Mouse (Mus musculus): ENCODE data around the gene Ttc13. TPM values are rescaled to one million over a fixed set of nuclear protein-coding genes. Genes with fewer than 3 reads are reported as not detected.

Gene Ttc13
- polyA plus RNA-seq, 1 experiment from 2014 or later, result 71.1 TPM

DNA sequence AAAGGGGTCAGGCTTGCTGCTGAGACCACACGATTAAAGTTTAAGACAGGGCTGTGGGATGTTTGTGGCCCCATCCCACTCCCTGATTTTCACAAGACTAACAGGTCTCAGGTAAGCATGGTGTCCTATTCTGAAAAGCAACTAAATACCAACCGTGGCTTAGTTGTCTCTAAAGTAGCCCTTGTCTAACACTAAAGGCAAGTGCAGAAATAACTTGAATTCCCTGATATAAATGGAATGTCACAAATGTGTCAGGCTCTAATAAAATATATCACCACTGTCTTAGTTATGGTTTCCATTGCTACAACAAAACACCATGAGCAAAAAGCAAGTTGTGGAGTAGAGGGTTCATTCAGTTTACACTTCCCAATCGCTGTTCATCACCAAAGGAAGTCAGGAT, 57.4 kb downstream of the Ttc13 start:
- Histone ChIP-seq H3K4me3 (replicated peaks; ENCODE audit: low read length) (no peak overlapping the region), H3K36me3 (replicated peaks; ENCODE audit: control insufficient read depth, insufficient read depth) (no peaks in the 10 kb centered on the region), H3K4me2 (replicated peaks) (no peak overlapping the region), H3K27ac (no peak overlapping the region), H3K9me3 (ENCODE audit: control insufficient read depth, low read length) (no peaks in the 10 kb centered on the region), H3K9ac (no peak overlapping the region), H3K27me3 (ENCODE audit: control insufficient read depth, insufficient read depth, low read length) (no peaks in the 10 kb centered on the region), H3K4me1 (replicated peaks; ENCODE audit: control insufficient read depth, insufficient read depth, low read length) (peaks cover 32% of the 10 kb centered on the region)
- ATAC-seq (ENCODE audit: low FRiP score), result no peak
- no peak for DNase-seq (ENCODE audit: low spot score)
- WGBS, result 87% methylated on average over 3 of the region's 3 CpGs

DNA sequence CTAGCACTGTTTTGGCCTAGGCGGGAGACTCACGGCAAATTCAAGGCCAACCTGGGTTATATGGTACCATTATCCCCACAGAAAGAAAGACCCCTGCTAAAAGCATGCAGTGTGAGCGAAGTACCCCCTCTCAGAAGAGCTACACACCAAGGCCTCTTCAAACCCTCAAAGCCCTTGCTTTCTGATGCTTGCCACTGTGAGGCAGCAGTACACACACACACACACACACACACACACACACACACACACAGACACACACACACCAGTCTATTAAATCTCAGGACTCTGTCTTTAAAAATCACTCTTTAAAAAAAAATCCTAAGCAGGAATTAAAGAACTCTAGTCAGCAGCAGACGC, 57.9 kb downstream of the Ttc13 start:
- no peaks in the 10 kb centered on the region for H3K27me3 ChIP-seq (ENCODE audit: control insufficient read depth, insufficient read depth, low read length)
- peak overlapping the region; percentile 86 for H3K4me2 ChIP-seq (replicated peaks)
- H3K4me3 ChIP-seq (replicated peaks; ENCODE audit: low read length), result peak overlapping the region; percentile 66
- no peaks in the 10 kb centered on the region for H3K9me3 ChIP-seq (ENCODE audit: control insufficient read depth, low read length)
- peak overlapping the region; percentile 87 for H3K27ac ChIP-seq
- H3K9ac ChIP-seq, result peak overlapping the region; percentile 95
- ATAC-seq (ENCODE audit: low FRiP score) (0 out of 2 replicates have a peak, but pooled peaks have one; percentile 15), DNase-seq (ENCODE audit: low spot score) (no peak)
- peaks cover 36% of the 10 kb centered on the region for H3K4me1 ChIP-seq (replicated peaks; ENCODE audit: control insufficient read depth, insufficient read depth, low read length)
- WGBS, result 46% methylated on average over 4 of the region's 4 CpGs
- no peaks in the 10 kb centered on the region for H3K36me3 ChIP-seq (replicated peaks; ENCODE audit: control insufficient read depth, insufficient read depth)

DNA sequence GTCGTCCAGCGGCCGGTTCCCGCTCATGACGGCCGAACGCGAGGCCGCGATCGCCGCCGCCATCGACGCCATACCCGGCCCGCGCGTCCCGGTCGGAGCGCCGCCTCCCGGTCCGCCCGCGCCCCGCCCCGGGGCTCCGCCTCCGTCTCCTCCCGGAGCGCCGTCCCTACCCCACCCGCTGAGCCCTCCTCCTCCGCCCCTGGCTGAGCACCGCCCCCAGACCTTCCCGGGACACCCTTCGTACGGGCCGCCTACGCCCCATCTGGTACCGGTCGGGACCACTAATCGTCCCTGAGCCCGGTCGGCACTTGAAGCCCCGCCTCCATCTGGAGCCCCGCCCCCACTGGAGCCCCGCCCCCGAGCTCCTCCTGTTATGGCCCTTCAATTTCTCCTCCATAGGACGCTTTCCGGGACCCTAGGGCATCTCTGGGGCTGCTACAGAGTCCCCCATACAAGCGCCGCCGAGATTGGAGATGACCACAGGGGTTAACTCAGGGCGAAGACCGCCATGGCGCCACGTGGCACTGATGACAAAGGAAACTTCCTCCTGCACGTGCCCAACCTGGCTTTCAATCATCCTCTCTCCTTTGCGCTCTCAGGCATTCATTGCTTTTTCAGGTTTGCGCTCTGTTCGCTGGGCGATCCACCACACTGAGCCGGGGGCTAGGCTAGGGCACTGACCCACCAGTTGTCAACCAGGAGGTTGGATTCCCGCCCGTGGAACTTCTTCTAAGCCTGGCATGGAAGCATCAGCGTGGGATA, 58.5 kb downstream of the Ttc13 start, which contains the start of gene 2310022B05Rik:
TSS of gene 2310022B05Rik (minus strand) at position 258 of the 762 bp plus-strand sequence.
- H3K4me3 ChIP-seq (replicated peaks; ENCODE audit: low read length), result peak within 1 kb of the TSS; percentile 66
- H3K27me3 ChIP-seq (ENCODE audit: control insufficient read depth, insufficient read depth, low read length), result no peaks in the 10 kb centered on the region
- peak within 1 kb of the TSS; percentile 87 for H3K27ac ChIP-seq
- H3K4me1 ChIP-seq (replicated peaks; ENCODE audit: control insufficient read depth, insufficient read depth, low read length), result peaks cover 40% of the 10 kb centered on the region
- no peaks in the 10 kb centered on the region for H3K9me3 ChIP-seq (ENCODE audit: control insufficient read depth, low read length)
- no peaks in the 10 kb centered on the region for H3K36me3 ChIP-seq (replicated peaks; ENCODE audit: control insufficient read depth, insufficient read depth)
- under 1% methylated on average over 59 of the region's 69 CpGs for WGBS
- peak within 1 kb of the TSS; percentile 95 for H3K9ac ChIP-seq
- peak within 1 kb of the TSS; percentile 86 for H3K4me2 ChIP-seq (replicated peaks)
- ATAC-seq (ENCODE audit: low FRiP score) (peak; percentile 90), DNase-seq (ENCODE audit: low spot score) (peak; percentile 77)

DNA sequence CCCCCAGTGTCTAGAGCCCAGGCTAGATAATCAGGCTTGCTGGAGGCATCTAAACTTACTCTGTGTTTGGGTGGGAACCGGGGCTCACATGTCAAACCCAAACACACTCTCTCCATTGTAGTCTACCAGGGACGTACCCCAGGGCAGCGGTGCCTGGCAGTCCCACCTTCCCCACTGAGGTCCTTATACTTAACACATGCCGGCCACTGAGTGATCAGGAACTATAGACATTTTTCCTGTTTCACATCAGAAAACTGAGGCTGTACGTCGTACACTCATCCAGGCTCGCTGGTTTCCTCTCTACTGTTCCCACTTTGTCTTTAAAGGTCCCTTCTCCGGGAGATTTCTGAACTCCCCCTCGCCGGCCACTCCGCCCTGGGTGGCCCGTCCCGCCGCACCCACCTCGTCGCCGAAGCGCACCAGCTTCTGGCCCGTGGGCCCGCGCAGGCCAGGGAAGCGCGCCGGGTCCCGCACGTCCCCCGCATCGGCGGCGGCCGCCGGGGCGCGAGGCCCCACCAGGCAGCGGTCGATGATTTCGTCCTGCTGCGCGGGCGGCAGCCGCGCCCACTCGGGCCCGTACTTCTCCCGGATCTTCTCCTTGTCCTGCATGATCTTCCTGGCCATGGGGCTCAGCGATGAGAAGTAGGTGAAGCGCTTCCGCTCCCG, 59.2 kb downstream of the Ttc13 start:
- Histone ChIP-seq H3K27me3 (ENCODE audit: control insufficient read depth, insufficient read depth, low read length) (no peaks in the 10 kb centered on the region), H3K4me1 (replicated peaks; ENCODE audit: control insufficient read depth, insufficient read depth, low read length) (peaks cover 47% of the 10 kb centered on the region), H3K4me3 (replicated peaks; ENCODE audit: low read length) (peak overlapping the region; percentile 66), H3K27ac (peak overlapping the region; percentile 87), H3K9me3 (ENCODE audit: control insufficient read depth, low read length) (no peaks in the 10 kb centered on the region), H3K36me3 (replicated peaks; ENCODE audit: control insufficient read depth, insufficient read depth) (no peaks in the 10 kb centered on the region), H3K4me2 (replicated peaks) (peak overlapping the region; percentile 86), H3K9ac (peak overlapping the region; percentile 95)
- peak; percentile 41; the same call in 1 of the 2 replicates for ATAC-seq (ENCODE audit: low FRiP score)
- WGBS, result under 1% methylated on average over 48 of the region's 49 CpGs
- DNase-seq (ENCODE audit: low spot score), result no peak

DNA sequence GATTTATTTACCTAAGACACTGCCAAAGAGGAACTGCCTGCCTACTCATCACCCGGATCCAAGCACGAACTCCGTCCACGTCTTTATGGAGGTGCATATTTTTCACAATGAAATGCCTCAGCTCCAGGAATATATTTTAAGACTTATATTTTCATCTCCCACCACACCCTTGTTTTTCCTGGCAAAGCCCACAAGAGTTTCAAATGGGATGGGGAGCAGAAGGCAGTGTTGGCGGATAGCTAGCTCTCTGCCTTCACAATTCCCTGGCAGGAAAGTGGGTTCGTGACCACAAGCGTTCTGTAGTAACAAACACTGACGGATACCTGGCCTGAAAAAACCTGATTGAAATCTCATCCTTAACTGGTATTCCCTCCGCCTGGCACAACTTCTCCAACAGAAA, 60.0 kb downstream of the Ttc13 start:
- Histone ChIP-seq H3K4me1 (replicated peaks; ENCODE audit: control insufficient read depth, insufficient read depth, low read length) (peaks cover 48% of the 10 kb centered on the region), H3K27ac (no peak overlapping the region), H3K9me3 (ENCODE audit: control insufficient read depth, low read length) (no peaks in the 10 kb centered on the region), H3K9ac (peak overlapping the region; percentile 95), H3K4me3 (replicated peaks; ENCODE audit: low read length) (peak overlapping the region; percentile 66), H3K27me3 (ENCODE audit: control insufficient read depth, insufficient read depth, low read length) (no peaks in the 10 kb centered on the region), H3K4me2 (replicated peaks) (peak overlapping the region; percentile 86), H3K36me3 (replicated peaks; ENCODE audit: control insufficient read depth, insufficient read depth) (no peaks in the 10 kb centered on the region)
- WGBS, result 52% methylated on average over 9 of the region's 9 CpGs
- no peak for DNase-seq (ENCODE audit: low spot score)
- ATAC-seq (ENCODE audit: low FRiP score), result no peak

DNA sequence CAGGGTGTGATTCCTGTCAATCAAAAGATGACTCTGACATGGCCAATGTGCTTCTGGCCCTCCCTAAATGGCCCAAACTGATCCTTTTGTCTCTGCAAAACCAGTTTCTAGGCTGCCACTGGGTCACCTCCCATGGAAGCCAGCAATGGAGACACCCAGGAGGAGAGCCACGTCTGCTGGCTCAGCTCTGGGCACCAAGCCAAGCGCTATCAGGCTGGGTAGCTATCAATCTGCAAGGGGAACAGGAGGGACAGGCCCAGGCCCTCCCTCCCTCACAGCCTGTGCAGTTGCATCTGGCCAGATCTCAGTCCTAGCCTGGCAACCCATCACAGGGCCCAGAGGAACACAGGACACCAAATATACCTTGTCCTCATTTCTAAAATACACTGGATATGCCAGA, 63.4 kb downstream of the Ttc13 start:
- H3K27me3 ChIP-seq (ENCODE audit: control insufficient read depth, insufficient read depth, low read length), result no peaks in the 10 kb centered on the region
- 0 out of 2 replicates have a peak overlapping the region, but pooled peaks have one; percentile 9 for H3K4me2 ChIP-seq (replicated peaks)
- H3K27ac ChIP-seq, result peak overlapping the region; percentile 68
- H3K4me3 ChIP-seq (replicated peaks; ENCODE audit: low read length), result no peak overlapping the region
- H3K4me1 ChIP-seq (replicated peaks; ENCODE audit: control insufficient read depth, insufficient read depth, low read length), result peaks cover 57% of the 10 kb centered on the region
- no peak overlapping the region for H3K9ac ChIP-seq
- H3K36me3 ChIP-seq (replicated peaks; ENCODE audit: control insufficient read depth, insufficient read depth), result 0 out of 2 replicates have a peak, but pooled peaks cover 6% of the 10 kb centered on the region
- no peak for DNase-seq (ENCODE audit: low spot score)
- no peak for ATAC-seq (ENCODE audit: low FRiP score)
- WGBS, result 39% methylated on average over 2 of the region's 2 CpGs
- no peaks in the 10 kb centered on the region for H3K9me3 ChIP-seq (ENCODE audit: control insufficient read depth, low read length)

DNA sequence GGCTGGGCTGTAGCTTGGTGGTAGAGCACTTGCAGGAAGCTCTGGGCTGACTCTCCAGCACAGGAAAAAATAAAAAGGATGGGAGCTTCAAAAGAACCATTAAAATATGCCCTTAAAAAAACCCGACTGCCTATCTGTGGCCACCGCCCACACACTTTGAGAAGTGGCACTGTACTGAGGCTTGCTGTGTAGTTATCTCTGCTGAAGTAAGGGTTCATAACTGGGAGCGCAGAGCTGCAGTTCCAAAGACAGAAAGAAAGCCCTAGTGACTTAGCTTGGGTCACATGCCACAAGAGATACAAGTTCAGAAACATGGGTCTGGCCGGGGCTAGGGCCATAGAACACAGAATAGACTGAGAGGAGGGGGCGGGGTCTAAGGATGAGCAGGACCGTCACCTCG, 63.8 kb downstream of the Ttc13 start:
- Histone ChIP-seq H3K27me3 (ENCODE audit: control insufficient read depth, insufficient read depth, low read length) (no peaks in the 10 kb centered on the region), H3K27ac (peak overlapping the region; percentile 68), H3K4me1 (replicated peaks; ENCODE audit: control insufficient read depth, insufficient read depth, low read length) (peaks cover 57% of the 10 kb centered on the region), H3K9ac (no peak overlapping the region), H3K9me3 (ENCODE audit: control insufficient read depth, low read length) (no peaks in the 10 kb centered on the region), H3K4me3 (replicated peaks; ENCODE audit: low read length) (no peak overlapping the region), H3K36me3 (replicated peaks; ENCODE audit: control insufficient read depth, insufficient read depth) (0 out of 2 replicates have a peak, but pooled peaks cover 6% of the 10 kb centered on the region), H3K4me2 (replicated peaks) (0 out of 2 replicates have a peak overlapping the region, but pooled peaks have one; percentile 9)
- WGBS, result 76% methylated on average over 7 of the region's 7 CpGs
- ATAC-seq (ENCODE audit: low FRiP score), result no peak
- no peak for DNase-seq (ENCODE audit: low spot score)

DNA sequence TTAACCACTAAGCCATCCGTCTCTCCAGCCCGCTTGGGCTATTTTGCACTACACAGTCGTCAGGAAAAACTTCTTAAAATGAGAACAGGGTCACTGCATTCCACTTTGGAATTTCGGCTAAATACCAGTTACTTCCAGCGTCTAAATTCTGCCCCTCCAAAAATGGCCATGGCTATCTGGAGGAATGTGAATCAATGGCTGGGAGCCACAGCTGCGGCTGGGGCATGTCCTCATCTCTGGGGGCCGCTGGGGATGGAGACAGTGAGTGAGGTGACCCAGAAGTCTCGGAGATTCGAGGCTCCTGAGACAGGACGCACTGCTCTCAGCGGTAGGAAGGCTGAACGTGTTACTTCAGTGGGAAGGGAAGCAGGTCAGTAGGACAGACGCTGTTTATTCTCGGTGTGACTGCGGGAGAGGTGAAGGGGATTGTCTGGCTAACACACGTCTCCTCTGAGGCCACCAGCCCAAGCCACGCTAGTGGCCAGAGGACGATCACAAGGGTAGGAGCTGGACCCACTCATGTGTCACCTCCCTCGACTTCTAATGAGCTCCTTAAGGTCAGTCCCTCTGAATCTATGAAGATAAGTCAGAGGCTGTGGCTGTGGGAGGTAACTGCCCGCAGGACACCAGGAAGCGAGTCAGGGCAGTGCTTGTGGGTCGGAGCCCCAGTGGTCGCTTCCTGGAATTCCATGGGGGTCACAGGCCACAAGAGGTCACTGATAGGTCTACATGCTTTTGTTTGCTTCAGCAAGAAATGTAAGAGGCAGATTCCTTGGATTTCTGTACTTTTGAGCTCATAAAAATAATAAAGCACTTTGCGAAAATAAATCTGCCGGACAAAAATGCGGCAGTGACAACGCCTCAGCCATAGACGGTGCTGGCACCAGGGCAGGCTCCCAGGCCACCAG, 68.0 kb downstream of the Ttc13 start:
- Histone ChIP-seq H3K9me3 (ENCODE audit: control insufficient read depth, low read length) (no peaks in the 10 kb centered on the region), H3K9ac (no peak overlapping the region), H3K27ac (no peak overlapping the region), H3K4me2 (replicated peaks) (no peak overlapping the region), H3K27me3 (ENCODE audit: control insufficient read depth, insufficient read depth, low read length) (no peaks in the 10 kb centered on the region), H3K4me3 (replicated peaks; ENCODE audit: low read length) (no peak overlapping the region), H3K36me3 (replicated peaks; ENCODE audit: control insufficient read depth, insufficient read depth) (peaks cover 14% of the 10 kb centered on the region), H3K4me1 (replicated peaks; ENCODE audit: control insufficient read depth, insufficient read depth, low read length) (peaks cover 28% of the 10 kb centered on the region)
- no peak for DNase-seq (ENCODE audit: low spot score)
- no peak for ATAC-seq (ENCODE audit: low FRiP score)
- 65% methylated on average over 28 of the region's 28 CpGs for WGBS
